Mouse (Mus musculus) erythroid progenitor cell, adult 5-6 weeks (primary cell): Measurements from ENCODE around the gene Gm17662. TPM values are rescaled to one million over a fixed set of nuclear protein-coding genes. Genes with fewer than 3 reads are reported as not detected.

ENCODE experiments used
- ATAC-seq: replicated peaks from 2 replicates; pipeline ENCODE4 v1.8.0; 2016; ENCODE audit warnings: moderate number of reproducible peaks, mild to moderate bottlenecking, moderate TSS enrichment, inconsistent platforms; ENCODE audit not compliant: poor library complexity, low FRiP score, severe bottlenecking
- total RNA-seq, 2 experiments: library from RNA; stranded (forward) in 1 of 2; stranded (reverse) in 1 of 2; fragments of 150-400 nt in 1 of 2; fragments of 186-747, 209-891 nt in 1 of 2; gene quantifications; 2 replicates each; pipeline versions ENCODE4 v1.2.3 to v1.2.4; 2015 to 2017; ENCODE audit warnings: low replicate concordance in 2 of 2

Gm17662 gene
- total RNA-seq (2015; ENCODE audit: low replicate concordance) (not detected in 2 replicates), total RNA-seq (2017; ENCODE audit: low replicate concordance) (not detected in 2 replicates)

- ATAC-seq: no peak
Observed at GRCm38 (mm10) chr4:104857029-104857428, at the start of gene Gm17662. TSS of gene Gm17662 (plus strand) at chr4:104857329.

GRCm38 (mm10) chr4:104810710-104811286, 46.3 kb upstream of the Gm17662 start:
- ATAC-seq: no peak

GRCm38 (mm10) chr4:104813617-104814016, 43.5 kb upstream of the Gm17662 start:
- ATAC-seq: no peak

GRCm38 (mm10) chr4:104816519-104817232, 40.5 kb upstream of the Gm17662 start:
- no peak for ATAC-seq

- no peak for ATAC-seq
Observed at GRCm38 (mm10) chr4:104817509-104817908, 39.6 kb upstream of the Gm17662 start.

- no peak for ATAC-seq
Observed at GRCm38 (mm10) chr4:104818986-104819385, 38.1 kb upstream of the Gm17662 start.

GRCm38 (mm10) chr4:104819891-104820290, 37.2 kb upstream of the Gm17662 start:
- no peak for ATAC-seq

GRCm38 (mm10) chr4:104823597-104824101, 33.5 kb upstream of the Gm17662 start:
- ATAC-seq: no peak

GRCm38 (mm10) chr4:104824381-104825077, 32.6 kb upstream of the Gm17662 start:
- ATAC-seq: no peak

- no peak for ATAC-seq
Observed at GRCm38 (mm10) chr4:104828939-104829338, 28.2 kb upstream of the Gm17662 start.

GRCm38 (mm10) chr4:104835096-104835495, 22.0 kb upstream of the Gm17662 start:
- ATAC-seq: no peak

- ATAC-seq: no peak
Observed at GRCm38 (mm10) chr4:104838342-104838741, 18.8 kb upstream of the Gm17662 start.

- no peak for ATAC-seq
Observed at GRCm38 (mm10) chr4:104842204-104842603, 14.9 kb upstream of the Gm17662 start.

GRCm38 (mm10) chr4:104843546-104843945, 13.6 kb upstream of the Gm17662 start:
- ATAC-seq: no peak

- ATAC-seq: no peak
Observed at GRCm38 (mm10) chr4:104855216-104855615, 1.9 kb upstream of the Gm17662 start.

GRCm38 (mm10) chr4:104857823-104858222, 694 bp downstream of the Gm17662 start:
- no peak for ATAC-seq

- ATAC-seq: no peak
Observed at GRCm38 (mm10) chr4:104861241-104861640, 4.1 kb downstream of the Gm17662 start.

- ATAC-seq: no peak
Observed at GRCm38 (mm10) chr4:104864397-104864796, 7.3 kb downstream of the Gm17662 start.

- ATAC-seq: no peak
Observed at GRCm38 (mm10) chr4:104869581-104869980, 12.5 kb downstream of the Gm17662 start.

- ATAC-seq: no peak
Observed at GRCm38 (mm10) chr4:104870196-104870595, 13.1 kb downstream of the Gm17662 start.

- ATAC-seq: no peak
Observed at GRCm38 (mm10) chr4:104875832-104876231, 18.7 kb downstream of the Gm17662 start.
